Mouse (Mus musculus): ENCODE results near the gene Xpnpep3.
"Not testable (repeated sequence)": the region's sequence is repeated elsewhere in the genome, so short reads cannot be mapped to it uniquely, and the experiment has no call there.

Gene Xpnpep3

GRCm38 (mm10) chr15:81480284-81480683 is 80.3 kb downstream of the Xpnpep3 start:
- DNase-seq (ENCODE audit: low spot score in 2 of 2): not testable (repeated sequence)

GRCm38 (mm10) chr15:81480977-81481379 is 81.0 kb downstream of the Xpnpep3 start:
- DNase-seq (ENCODE audit: low spot score in 2 of 2): peak; percentile 23 to 41

- no peak for DNase-seq (ENCODE audit: low spot score in 2 of 2)
These were observed 83.0 kb downstream of the Xpnpep3 start for GRCm38 (mm10) chr15:81482966-81483365.

GRCm38 (mm10) chr15:81483691-81484090 is 83.8 kb downstream of the Xpnpep3 start:
- DNase-seq (ENCODE audit: low spot score in 2 of 2): no peak

GRCm38 (mm10) chr15:81485483-81485882 is 85.5 kb downstream of the Xpnpep3 start:
- no peak for DNase-seq (ENCODE audit: low spot score in 2 of 2)

GRCm38 (mm10) chr15:81503466-81503865 is 103.5 kb downstream of the Xpnpep3 start:
- no peak for DNase-seq (ENCODE audit: low spot score in 2 of 2)

- no peak for DNase-seq (ENCODE audit: low spot score in 2 of 2)
These were observed 104.1 kb downstream of the Xpnpep3 start for GRCm38 (mm10) chr15:81503995-81504394.

All from heart, adult 9 months (tissue).